In the genomic region with DNA sequence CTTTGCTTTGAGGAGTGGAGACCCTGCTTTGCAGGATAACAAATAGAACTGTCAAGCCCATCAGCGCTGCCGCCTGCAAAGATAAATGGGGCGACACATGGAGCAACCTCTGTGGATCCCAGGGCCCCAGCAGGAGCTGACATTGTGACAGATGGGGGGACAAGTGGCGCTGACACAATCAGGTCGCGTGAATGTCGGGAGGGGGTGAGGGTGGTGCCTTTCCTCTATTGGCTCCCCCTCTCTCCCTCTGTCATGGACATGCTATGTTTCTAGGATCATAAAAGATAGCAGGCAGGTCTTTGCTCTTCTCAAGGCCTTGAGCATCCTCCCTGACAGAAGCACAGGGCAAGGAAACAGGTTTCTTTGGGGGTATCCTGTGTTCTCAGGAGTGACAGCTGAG, we compare ENCODE assay signal across 14 mouse cellular contexts.
A peak's percentile ranks its signal among the peaks of the same experiment; 100 is the strongest.
DNase-seq lines count a peak whose midpoint lies in the region; ATAC-seq lines count a peak whose summit lies in the region.
"Had no signal": no experiment of that assay in that cellular context is flagged by ENCODE, and none has a peak within 500 bp of the region (broad histone marks: within the 10 kb centered on the region; RNA-seq: fewer than 3 reads in every experiment).

No protein-coding gene starts in this region.

- WGBS in neural tube, embryonic 15.5 days = 22% methylated on average over 7 of the region's 7 CpGs
- WGBS in hindbrain, embryonic 12.5 days = 10% methylated on average over 7 of the region's 7 CpGs

- H3K36me3 ChIP-seq in neural tube, embryonic 15.5 days = no peaks in the 10 kb centered on the region
- H3K36me3 ChIP-seq in hindbrain, embryonic 12.5 days = no peaks in the 10 kb centered on the region
- H3K36me3 ChIP-seq: kidney, embryonic 15.5 days; limb, embryonic 10.5 days; liver, embryonic 13.5 days had no signal

- no peak overlapping the region for H3K4me2 ChIP-seq in neural tube, embryonic 15.5 days
- H3K4me2 ChIP-seq in hindbrain, embryonic 12.5 days (replicated peaks) = no peak overlapping the region
- H3K4me2 ChIP-seq: kidney, embryonic 15.5 days; liver, embryonic 13.5 days had no signal

- DNase-seq in neural tube, embryonic 10.5 days (ENCODE audit: extremely low spot score, low spot score) = peak; percentile 26
- peak; percentile 53 to 64 for DNase-seq in cerebellum, postnatal 14 days
- peak; percentile 74 for DNase-seq in retina, postnatal 1 day
- no peak for DNase-seq in right cerebral cortex, postnatal 14 days
- no peak for DNase-seq in T-cell, adult 2 months (ENCODE audit: low spot score)
- DNase-seq in layer of hippocampus, adult 18-20 months (ENCODE audit: low spot score in 2 of 2) = no peak
- DNase-seq: adrenal gland, postnatal 10 days; liver, embryonic 13.5 days; thymus, postnatal 36 days had no signal

- no peaks in the 10 kb centered on the region for H3K27me3 ChIP-seq in neural tube, embryonic 15.5 days (replicated peaks)
- H3K27me3 ChIP-seq in hindbrain, embryonic 12.5 days = 0 out of 2 replicates have a peak, but pooled peaks cover 3% of the 10 kb centered on the region
- H3K27me3 ChIP-seq: kidney, embryonic 15.5 days had no signal

- H3K9me3 ChIP-seq in neural tube, embryonic 15.5 days (replicated peaks) = no peaks in the 10 kb centered on the region
- no peaks in the 10 kb centered on the region for H3K9me3 ChIP-seq in hindbrain, embryonic 12.5 days (replicated peaks)
- H3K9me3 ChIP-seq: kidney, embryonic 15.5 days; limb, embryonic 10.5 days; liver, embryonic 13.5 days had no signal

- no peak overlapping the region for H3K27ac ChIP-seq in neural tube, embryonic 15.5 days (replicated peaks)
- no peak overlapping the region for H3K27ac ChIP-seq in hindbrain, embryonic 12.5 days
- H3K27ac ChIP-seq: kidney, embryonic 15.5 days; limb, embryonic 10.5 days; liver, embryonic 13.5 days had no signal

- ATAC-seq in neural tube, embryonic 15.5 days (ENCODE audit: low FRiP score) = no peak
- ATAC-seq in hindbrain, embryonic 12.5 days (ENCODE audit: low FRiP score) = peak; percentile 77
- ATAC-seq: CD4-positive, CD25-positive, alpha-beta regulatory T cell, adult 4 months had no signal

- no peak overlapping the region for H3K9ac ChIP-seq in neural tube, embryonic 15.5 days (replicated peaks)
- H3K9ac ChIP-seq in hindbrain, embryonic 12.5 days = no peak overlapping the region
- H3K9ac ChIP-seq: kidney, embryonic 15.5 days; liver, embryonic 13.5 days had no signal

- no peaks in the 10 kb centered on the region for H3K4me1 ChIP-seq in neural tube, embryonic 15.5 days
- 0 out of 2 replicates have a peak, but pooled peaks cover 8% of the 10 kb centered on the region for H3K4me1 ChIP-seq in hindbrain, embryonic 12.5 days
- H3K4me1 ChIP-seq: kidney, embryonic 15.5 days; limb, embryonic 10.5 days; liver, embryonic 13.5 days had no signal

- no peak overlapping the region for H3K4me3 ChIP-seq in neural tube, embryonic 15.5 days (replicated peaks)
- H3K4me3 ChIP-seq in hindbrain, embryonic 12.5 days = no peak overlapping the region
- H3K4me3 ChIP-seq: kidney, embryonic 15.5 days; limb, embryonic 10.5 days; liver, embryonic 13.5 days had no signal

Comparison
In these comparisons a context has a peak if more than half of its experiments do, and no peak if none do; other contexts are left out.
1. DNase-seq: peak in neural tube, embryonic 10.5 days (single experiment), cerebellum, postnatal 14 days (2 of 2) and retina, postnatal 1 day (single experiment); none in right cerebral cortex, postnatal 14 days (single experiment), T-cell, adult 2 months (single experiment) and layer of hippocampus, adult 18-20 months (0 of 2).